Mouse (Mus musculus) frontal cortex, postnatal 14 days (tissue): Measurements from ENCODE around the gene Gm13101.
A peak's percentile ranks its signal among the peaks of the same experiment; 100 is the strongest.
"Not testable (repeated sequence)": the region's sequence is repeated elsewhere in the genome, so short reads cannot be mapped to it uniquely, and the experiment has no call there.

ENCODE experiments used
- DNase-seq, 2 experiments: peaks; one replicate each; pipeline ENCODE4 v3.0.0; 2022; ENCODE audit warnings: low spot score in 2 of 2

Gm13101 gene

GRCm38 (mm10) chr4:143966850-143967249 lies at the start of gene Gm13101:
TSS of gene Gm13101 (minus strand) at chr4:143966950.
- DNase-seq = not testable (repeated sequence)

GRCm38 (mm10) chr4:143994269-143994668 lies 27.5 kb upstream of the Gm13101 start, which contains the start of gene Pramef17:
TSS of gene Pramef17 (minus strand) at chr4:143994369.
- DNase-seq = not testable (repeated sequence)

DNA sequence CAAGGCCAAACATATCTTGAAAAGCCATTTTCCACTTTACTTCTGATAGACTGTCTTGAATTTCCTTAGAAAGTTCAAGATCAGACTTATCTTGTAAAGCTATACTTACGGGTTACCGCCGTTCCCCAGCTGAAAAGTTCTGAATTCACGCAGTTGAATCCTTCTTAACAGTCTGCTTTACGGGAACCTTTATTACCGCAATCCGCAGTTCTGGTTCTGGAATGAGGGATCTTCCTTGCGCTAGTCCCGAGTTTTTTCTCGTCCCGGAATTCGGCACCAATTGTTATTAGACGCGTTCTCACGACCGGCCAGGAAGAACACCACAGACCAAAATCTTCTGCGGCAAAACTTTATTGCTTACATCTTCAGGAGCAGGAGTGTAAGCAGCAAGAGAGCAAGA lies 21.4 kb upstream of the Gm13101 start:
- DNase-seq = peak; percentile 52 to 60

DNA sequence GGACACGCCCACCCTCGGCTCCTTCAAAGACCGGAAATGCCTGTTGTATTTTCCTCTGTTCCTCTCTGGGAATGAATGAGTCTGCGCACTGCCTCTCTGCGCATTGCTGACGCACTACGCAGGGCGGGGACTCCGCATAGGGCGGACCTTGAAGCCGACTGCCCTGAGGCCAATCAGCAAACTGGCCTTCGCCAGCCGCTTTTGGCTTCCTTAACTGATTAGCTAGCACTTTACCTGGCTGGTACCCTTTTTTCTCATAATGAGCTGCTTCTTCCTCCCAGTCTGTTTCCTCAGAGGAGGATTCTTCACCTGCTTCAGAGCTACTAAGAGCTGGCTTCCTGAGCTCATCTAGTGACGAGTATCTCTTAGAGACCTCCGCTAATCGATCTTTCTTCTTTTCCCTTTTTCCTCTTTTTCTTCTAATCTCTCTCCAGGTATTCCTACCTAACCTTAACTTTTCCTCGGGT lies 20.8 kb upstream of the Gm13101 start:
- peak; percentile 48 to 61 for DNase-seq

- DNase-seq = peak; percentile 34 to 49
Measured at GRCm38 (mm10) chr4:143985733-143986132, 19.0 kb upstream of the Gm13101 start.

GRCm38 (mm10) chr4:143985165-143985564 lies 18.4 kb upstream of the Gm13101 start:
- peak; percentile 5 to 7 for DNase-seq

GRCm38 (mm10) chr4:143983446-143983845 lies 16.7 kb upstream of the Gm13101 start:
- not testable (repeated sequence) for DNase-seq

DNA sequence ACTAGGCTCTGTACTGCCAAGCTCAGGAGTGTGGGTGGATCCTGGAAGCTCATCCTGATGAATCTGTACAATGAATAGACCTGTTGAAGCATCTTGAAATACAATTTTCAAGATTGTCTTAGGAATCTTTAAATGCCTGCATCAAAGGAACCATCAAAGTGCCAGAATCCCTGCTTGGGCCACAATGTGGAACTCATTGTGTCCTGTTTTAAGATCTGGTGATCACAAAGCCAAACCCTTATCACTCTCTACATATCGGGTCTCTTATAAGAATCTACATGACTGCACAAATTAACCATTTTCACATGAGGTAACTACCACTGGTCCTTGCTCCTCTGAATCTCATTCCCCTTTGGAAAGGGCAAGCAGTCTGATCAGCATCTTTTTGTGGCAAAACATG lies 15.8 kb downstream of the Gm13101 start, which contains the start of gene Pramef25:
TSS of gene Pramef25 (minus strand) at position 101 of the 400 bp plus-strand sequence.
- not testable (repeated sequence) for DNase-seq
